Mouse (Mus musculus): ENCODE measurements around the gene Dscaml1.

DNA sequence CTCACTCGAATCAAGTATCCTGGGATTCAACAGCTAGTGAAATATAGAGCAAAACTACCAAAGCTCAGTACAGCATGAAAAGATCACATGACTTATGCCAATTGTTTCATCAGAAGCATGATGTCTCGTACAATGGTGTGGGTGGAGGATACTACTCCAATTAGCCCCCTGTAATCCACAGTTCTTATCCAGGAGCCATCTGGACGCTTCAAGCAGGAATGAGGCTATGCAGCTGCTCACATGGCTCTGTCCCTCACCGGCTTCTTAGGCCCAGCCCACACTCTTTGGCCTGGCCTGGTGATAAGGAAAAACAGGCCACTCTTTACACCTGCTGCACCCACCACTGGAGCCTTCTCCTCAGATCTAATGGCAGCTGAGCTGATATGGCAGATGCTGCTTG, 208.6 kb downstream of the Dscaml1 start:
- TF ChIP-seq CTCF (IDR thresholded peaks at IDR 0.05; ENCODE audit: control insufficient read depth, insufficient read depth, insufficient replicate concordance, low read depth, low read length) (no peak), POLR2A (IDR thresholded peaks at IDR 0.05; ENCODE audit: control insufficient read depth, low read depth, low read length) (no peak)
